Mouse (Mus musculus) midbrain, embryonic 14.5 days (tissue): Measurements from ENCODE around the gene Dctpp1. TPM values are rescaled to one million over a fixed set of nuclear protein-coding genes. Genes with fewer than 3 reads are reported as not detected.
A peak's percentile ranks its signal among the peaks of the same experiment; 100 is the strongest.

ENCODE experiments used
- ATAC-seq: fragments of 200-750 bp; cut with Nextera tagmentation; 2 replicates; pipeline ENCODE4 v1.8.0; 2017; ENCODE audit warnings: moderate number of reproducible peaks, moderate library complexity; ENCODE audit not compliant: low FRiP score, low TSS enrichment
- DNase-seq: peaks from one replicate; pipeline ENCODE4 v3.0.0-alpha.2; 2015
- H3K27ac ChIP-seq: fragments of 300-500 bp; sonication (generic); replicated peaks from 2 replicates; pipeline ENCODE4 v1.5.1; 2014; ENCODE audit warnings: mild to moderate bottlenecking, low read depth, low read length, moderate library complexity
- H3K27me3 ChIP-seq: fragments of 300-500 bp; sonication (generic); 2 replicates; pipeline ENCODE4 v1.6.1; 2014; ENCODE audit warnings: low read length, control low read depth, mixed read lengths; ENCODE audit not compliant: control insufficient read depth, insufficient read depth
- H3K36me3 ChIP-seq: fragments of 300-500 bp; sonication (generic); 2 replicates; pipeline ENCODE4 v1.6.1; 2014; ENCODE audit warnings: low read length, control low read depth; ENCODE audit not compliant: control insufficient read depth, insufficient read depth
- H3K4me1 ChIP-seq: fragments of 300-500 bp; sonication (generic); 2 replicates; pipeline ENCODE4 v1.6.1; 2014; ENCODE audit warnings: mild to moderate bottlenecking, antibody characterized with exemption, low read length, control low read depth; ENCODE audit not compliant: control insufficient read depth, insufficient read depth
- H3K4me2 ChIP-seq: fragments of 300-500 bp; sonication (generic); 2 replicates; pipeline ENCODE4 v1.6.1; 2014; ENCODE audit warnings: mild to moderate bottlenecking, low read length, moderate library complexity
- H3K4me3 ChIP-seq: fragments of 300-500 bp; sonication (generic); replicated peaks from 2 replicates; pipeline ENCODE4 v1.5.1; 2014; ENCODE audit warnings: low read depth, low read length
- H3K9ac ChIP-seq: fragments of 300-500 bp; sonication (generic); replicated peaks from 2 replicates; pipeline ENCODE4 v1.6.1; 2014; ENCODE audit warnings: mild to moderate bottlenecking, low read length, moderate library complexity
- H3K9me3 ChIP-seq: fragments of 300-500 bp; sonication (generic); 2 replicates; pipeline ENCODE4 v1.6.1; 2016; ENCODE audit warnings: low read length, control low read depth, mixed read lengths; ENCODE audit not compliant: control insufficient read depth
- WGBS: fragments of 180-500 bp; shearing (Covaris S2); extraction: QIAGEN DNeasy Blood & Tissue Kit; methylation state at CpG from one replicate; pipeline ENCODE4 v1.1.7; 2014; 5-methylcytosine and 5-hydroxymethylcytosine counted together
- polyA plus RNA-seq: library from polyadenylated mRNA; unstranded; fragments of >200 nt; fragmentation: Nextera tagmentation; extraction: Ambion mirVana; gene quantifications from 2 replicates; pipeline ENCODE4 v1.2.1, GENCODE M21; 2014

Dctpp1 gene
- polyA plus RNA-seq, 1 experiment from 2014 or later: 125 TPM

DNA sequence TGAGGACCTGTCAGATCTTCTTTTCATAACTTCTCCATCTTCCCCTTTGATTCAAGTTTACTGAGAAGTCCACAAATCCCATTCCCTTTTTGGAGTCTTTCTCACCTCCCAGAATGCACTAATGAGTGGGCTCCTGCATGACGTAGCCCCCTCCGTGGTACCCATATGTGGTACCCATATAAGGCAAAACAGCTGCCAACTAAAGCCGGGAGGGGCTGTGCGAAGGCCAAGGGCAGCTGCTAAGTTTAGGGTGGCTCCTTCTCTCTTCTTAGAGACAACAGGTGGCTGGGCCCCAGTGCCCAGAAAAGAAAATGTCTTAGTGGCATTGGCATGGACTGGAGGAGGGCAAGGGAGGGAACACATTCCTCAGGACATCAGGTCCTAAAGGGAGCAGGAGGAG, 50.2 kb downstream of the Dctpp1 start:
- ATAC-seq (no peak), DNase-seq (no peak)
- Histone ChIP-seq H3K27ac (no peak overlapping the region), H3K9me3 (no peaks in the 10 kb centered on the region), H3K27me3 (no peaks in the 10 kb centered on the region; the same call in 1 of the 2 replicates), H3K9ac (no peak overlapping the region), H3K4me1 (peaks cover 23% of the 10 kb centered on the region), H3K4me3 (no peak overlapping the region), H3K36me3 (no peaks in the 10 kb centered on the region), H3K4me2 (no peak overlapping the region)
- 97% methylated on average over 4 of the region's 4 CpGs for WGBS

DNA sequence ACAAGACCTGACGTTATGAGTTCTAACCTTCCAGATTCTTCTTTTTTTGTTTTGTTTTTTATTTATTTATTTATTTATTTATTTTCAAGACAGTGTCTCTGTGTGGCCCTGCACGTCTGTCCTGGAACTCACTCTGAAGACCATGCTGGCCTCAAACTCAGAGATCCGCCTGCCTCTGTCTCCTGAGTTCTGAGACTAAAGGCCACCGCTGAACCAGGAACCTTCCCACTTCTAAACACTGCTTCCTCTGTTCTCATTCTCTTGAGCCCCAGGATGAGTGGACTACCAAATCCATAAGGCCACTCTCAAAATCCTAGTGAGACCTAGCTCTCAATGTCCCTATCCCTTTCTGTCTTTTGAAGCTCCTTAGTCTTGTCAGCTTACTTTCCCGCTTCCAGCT, 50.7 kb downstream of the Dctpp1 start:
- Histone ChIP-seq H3K36me3 (0 out of 2 replicates have a peak, but pooled peaks cover 3% of the 10 kb centered on the region), H3K27ac (peak overlapping the region; percentile 83; the same call in 1 of the 2 replicates), H3K9me3 (no peaks in the 10 kb centered on the region), H3K9ac (no peak overlapping the region), H3K4me1 (peaks cover 27% of the 10 kb centered on the region), H3K27me3 (no peaks in the 10 kb centered on the region; the same call in 1 of the 2 replicates), H3K4me3 (peak overlapping the region; percentile 35; the same call in 1 of the 2 replicates), H3K4me2 (peak overlapping the region; percentile 67)
- ATAC-seq: no peak
- DNase-seq: no peak
- WGBS: 81% methylated on average over 5 of the region's 5 CpGs

DNA sequence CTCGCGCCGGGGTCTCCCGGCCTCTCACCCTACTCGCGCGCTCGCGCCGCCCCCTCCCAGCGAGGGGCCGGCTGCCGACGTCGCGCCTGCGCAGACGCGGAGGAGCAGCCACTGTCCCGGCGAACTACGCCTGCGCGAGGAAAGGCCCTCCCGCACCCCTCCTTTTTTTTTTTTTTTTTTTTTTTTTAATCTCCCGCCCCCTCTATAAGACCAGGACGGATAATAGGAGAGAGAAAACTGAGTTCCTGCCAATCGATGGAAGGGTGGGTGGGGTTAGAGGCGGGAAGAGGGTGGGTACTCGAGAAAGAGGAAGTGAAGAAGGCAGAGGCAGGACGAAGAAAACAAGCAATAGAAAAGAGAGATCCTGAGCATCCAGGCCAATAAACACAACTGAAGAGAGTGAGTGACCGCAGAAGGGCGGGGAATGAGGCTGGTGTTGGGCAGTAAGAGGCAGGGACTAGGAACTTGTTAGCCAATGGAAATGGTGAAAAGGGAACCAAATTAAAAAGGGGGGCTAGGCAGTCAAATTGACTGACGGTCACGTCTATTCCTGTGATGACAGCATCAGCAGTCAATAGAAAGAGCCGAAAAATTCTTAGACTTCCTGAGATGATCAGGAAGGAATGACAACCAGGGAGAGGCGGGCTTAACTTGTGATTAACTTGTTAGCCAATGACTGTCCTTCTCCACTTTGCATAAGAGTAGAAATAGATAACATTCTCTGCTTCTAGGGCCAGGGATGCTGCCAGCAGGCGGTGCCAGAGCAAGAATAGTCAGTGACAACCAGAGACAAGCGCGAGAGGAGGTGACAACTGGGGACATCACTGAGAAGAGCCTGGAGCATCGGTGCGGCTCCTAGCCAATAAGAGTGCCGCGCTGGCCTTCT, 51.7 kb downstream of the Dctpp1 start, which contains the start of gene Mylpf:
Gene Mylpf, plus strand, starts transcription at position 338 of the 886 bp plus-strand sequence.
- peak within 1 kb of the TSS; percentile 94 for H3K4me3 ChIP-seq
- ATAC-seq (peak; percentile 93), DNase-seq (peak; percentile 98)
- peak within 1 kb of the TSS; percentile 99 for H3K4me2 ChIP-seq
- H3K9ac ChIP-seq: peak within 1 kb of the TSS; percentile 89
- WGBS: under 1% methylated on average over 44 of the region's 44 CpGs
- H3K4me1 ChIP-seq: peaks cover 30% of the 10 kb centered on the region
- H3K27ac ChIP-seq: peak within 1 kb of the TSS; percentile 86
- H3K36me3 ChIP-seq: peaks cover 10% of the 10 kb centered on the region; the same call in 1 of the 2 replicates
- H3K9me3 ChIP-seq: no peaks in the 10 kb centered on the region
- H3K27me3 ChIP-seq: no peaks in the 10 kb centered on the region; the same call in 1 of the 2 replicates

DNA sequence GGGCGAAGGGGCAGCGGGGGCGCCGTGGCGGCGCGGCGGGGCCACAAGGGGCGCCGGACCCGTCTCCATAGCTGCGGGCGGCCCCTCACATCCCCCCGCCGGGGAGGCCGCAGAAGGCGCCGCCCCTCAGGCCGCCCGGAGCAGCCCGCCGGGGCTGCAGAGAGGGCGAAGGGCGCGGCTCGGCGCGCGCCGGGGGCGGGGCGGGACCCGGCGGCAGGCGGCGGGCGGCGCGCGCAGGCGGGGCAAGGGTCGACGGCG, 52.3 kb downstream of the Dctpp1 start, which contains the start of gene Tbc1d10b:
Gene Tbc1d10b, minus strand, starts transcription at position 174 of the 258 bp plus-strand sequence.
- H3K27me3 ChIP-seq: no peaks in the 10 kb centered on the region
- peak within 1 kb of the TSS; percentile 94 for H3K4me3 ChIP-seq
- H3K27ac ChIP-seq: peak within 1 kb of the TSS; percentile 86
- DNase-seq: no peak
- no peaks in the 10 kb centered on the region for H3K9me3 ChIP-seq
- H3K4me2 ChIP-seq: peak within 1 kb of the TSS; percentile 99
- peak within 1 kb of the TSS; percentile 89 for H3K9ac ChIP-seq
- peak; percentile 40 for ATAC-seq
- WGBS: under 1% methylated on average over 39 of the region's 44 CpGs
- H3K36me3 ChIP-seq: peaks cover 15% of the 10 kb centered on the region
- H3K4me1 ChIP-seq: peaks cover 30% of the 10 kb centered on the region

DNA sequence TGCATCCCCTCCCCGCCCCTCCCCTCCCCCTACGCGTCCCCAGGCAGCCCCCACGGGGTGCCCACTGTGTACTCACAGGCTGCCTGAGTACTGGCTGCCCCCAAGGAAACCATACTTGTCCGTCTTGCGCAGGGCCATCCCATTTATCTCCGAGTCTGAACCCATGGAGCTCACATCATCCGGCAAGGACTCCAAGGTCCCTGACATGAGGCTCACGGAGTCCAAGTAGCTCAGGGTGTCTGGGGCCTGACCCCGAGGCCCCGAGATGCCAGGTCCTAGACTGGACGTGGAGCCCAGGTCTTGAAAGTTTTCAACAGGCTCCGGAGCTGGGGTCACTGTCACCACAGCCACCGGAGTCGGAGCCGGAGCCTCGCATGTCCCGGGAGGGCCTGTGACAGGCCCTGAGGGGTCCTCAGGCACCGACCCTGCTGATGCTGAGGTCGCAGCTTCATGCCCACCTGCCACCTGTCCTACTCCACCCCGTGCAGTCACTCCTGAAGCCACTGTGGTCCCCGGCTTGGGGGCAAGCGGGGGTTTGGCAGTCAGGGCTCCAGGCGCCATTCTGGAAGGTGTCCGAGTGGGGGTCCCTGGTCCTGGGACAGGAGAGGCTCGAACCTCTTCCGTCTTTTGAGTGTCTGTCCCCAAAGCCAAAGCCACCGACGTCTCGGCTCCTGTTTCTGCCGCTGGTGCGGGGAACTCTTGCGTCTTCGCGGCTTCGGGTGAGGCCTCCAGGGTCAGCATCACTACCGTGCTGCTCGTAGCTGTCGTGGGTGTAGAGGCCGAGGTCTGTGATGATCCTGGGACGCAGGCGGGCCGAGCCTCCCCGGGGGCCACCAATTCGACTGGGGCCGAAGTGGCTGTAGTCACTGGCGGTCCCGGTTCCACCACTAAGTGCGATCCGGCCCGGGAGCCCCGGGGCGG, 52.9 kb downstream of the Dctpp1 start:
- Histone ChIP-seq H3K4me3 (peak overlapping the region; percentile 94), H3K9me3 (no peaks in the 10 kb centered on the region), H3K36me3 (peaks cover 21% of the 10 kb centered on the region), H3K27me3 (no peaks in the 10 kb centered on the region), H3K4me1 (peaks cover 30% of the 10 kb centered on the region), H3K4me2 (peak overlapping the region; percentile 99), H3K9ac (peak overlapping the region; percentile 89), H3K27ac (peak overlapping the region; percentile 86)
- whole genome bisulfite sequencing: under 1% methylated on average over 52 of the region's 53 CpGs
- DNase-seq: peak; percentile 27
- peak; percentile 9; the same call in 1 of the 2 replicates for ATAC-seq

Other genes starting within 250 kb of the Dctpp1 start
- gene Mvp, start 246.1 kb downstream of the Dctpp1 start, polyA plus RNA-seq: 1.7 and 3.1 TPM in 2 replicates
- gene Pagr1b, start 244.2 kb downstream of the Dctpp1 start, polyA plus RNA-seq: not detected in 2 replicates
- gene Pagr1a, start 243.4 kb downstream of the Dctpp1 start, polyA plus RNA-seq: 21.2 and 38.3 TPM in 2 replicates
- 53.4 and 64.6 TPM in 2 replicates for gene Gm42742, start 239.6 kb downstream of the Dctpp1 start, polyA plus RNA-seq
- gene Prrt2, start 239.5 kb downstream of the Dctpp1 start, polyA plus RNA-seq: 21.8 and 28.9 TPM in 2 replicates
- gene Maz, start 233.7 kb downstream of the Dctpp1 start, polyA plus RNA-seq: 68.3 and 80.8 TPM in 2 replicates
- 18.9 and 30.2 TPM in 2 replicates for gene Kif22, start 218.2 kb downstream of the Dctpp1 start, polyA plus RNA-seq
- gene Zg16, start 173.4 kb downstream of the Dctpp1 start, polyA plus RNA-seq: not detected in 2 replicates
- gene AI467606, start 169.3 kb downstream of the Dctpp1 start, polyA plus RNA-seq: 0.84 and 2.2 TPM in 2 replicates
- 0.11 and 0.67 TPM in 2 replicates for gene Qprt, start 138.5 kb downstream of the Dctpp1 start, polyA plus RNA-seq
- not detected in 2 replicates for gene Spn, start 122.9 kb downstream of the Dctpp1 start, polyA plus RNA-seq
- 59.5 and 81.1 TPM in 2 replicates for gene Cd2bp2, start 64.7 kb downstream of the Dctpp1 start, polyA plus RNA-seq
- gene Tbc1d10b, start 52.2 kb downstream of the Dctpp1 start, polyA plus RNA-seq: 24.6 and 27.6 TPM in 2 replicates
- gene Mylpf, start 51.8 kb downstream of the Dctpp1 start, polyA plus RNA-seq: 4.3 and 4.5 TPM in 2 replicates
- 31.9 and 39.7 TPM in 2 replicates for gene Zfp553, start 27.6 kb downstream of the Dctpp1 start, polyA plus RNA-seq
- 11.6 and 13.6 TPM in 2 replicates for gene Sept1, start 27.6 kb downstream of the Dctpp1 start, polyA plus RNA-seq
- gene Zfp771, start 16.4 kb downstream of the Dctpp1 start, polyA plus RNA-seq: 55.2 and 71.2 TPM in 2 replicates
- 77.6 and 78.4 TPM in 2 replicates for gene Sephs2, start 13.3 kb upstream of the Dctpp1 start, polyA plus RNA-seq
- 0.22 and 0.39 TPM in 2 replicates for gene Itgal, start 35.6 kb upstream of the Dctpp1 start, polyA plus RNA-seq
- 5.1 and 12.9 TPM in 2 replicates for gene Zfp768, start 84.9 kb upstream of the Dctpp1 start, polyA plus RNA-seq
- 7.0 and 7.7 TPM in 2 replicates for gene Zfp747, start 115.3 kb upstream of the Dctpp1 start, polyA plus RNA-seq
- 5.3 and 6.9 TPM in 2 replicates for gene 9130019O22Rik, start 126.5 kb upstream of the Dctpp1 start, polyA plus RNA-seq
- 5.5 and 6.2 TPM in 2 replicates for gene E430018J23Rik, start 132.9 kb upstream of the Dctpp1 start, polyA plus RNA-seq
- 4.6 and 5.7 TPM in 2 replicates for gene Zfp764, start 146.1 kb upstream of the Dctpp1 start, polyA plus RNA-seq
- 31.9 and 33.9 TPM in 2 replicates for gene Zfp688, start 161.4 kb upstream of the Dctpp1 start, polyA plus RNA-seq
- 16.1 and 16.6 TPM in 2 replicates for gene Zfp689, start 188.4 kb upstream of the Dctpp1 start, polyA plus RNA-seq
- gene Prr14, start 198.9 kb upstream of the Dctpp1 start, polyA plus RNA-seq: 41.8 and 44.3 TPM in 2 replicates
- gene Fbrs, start 218.5 kb upstream of the Dctpp1 start, polyA plus RNA-seq: 14.9 and 17.8 TPM in 2 replicates